Mouse (Mus musculus) lung, embryonic 16.5 days (tissue): ENCODE data around the gene Rad18. TPM values are rescaled to one million over a fixed set of nuclear protein-coding genes. Genes with fewer than 3 reads are reported as not detected.

Experiments used
- ATAC-seq: fragments of 200-750 bp; cut with Nextera tagmentation; 2 replicates; pipeline ENCODE4 v1.8.0; 2017; ENCODE audit warnings: low read depth, mild to moderate bottlenecking, moderate library complexity
- H3K27ac ChIP-seq: fragments of 300-500 bp; sonication (generic); 2 replicates; pipeline ENCODE4 v1.5.1; 2014; ENCODE audit warnings: mild to moderate bottlenecking, control low read depth, low read length
- H3K27me3 ChIP-seq: fragments of 300-500 bp; sonication (generic); 2 replicates; pipeline ENCODE4 v1.6.1; 2014; ENCODE audit warnings: low read depth, low read length, mixed read lengths; ENCODE audit not compliant: control insufficient read depth, insufficient read depth
- H3K36me3 ChIP-seq: fragments of 300-500 bp; sonication (generic); 2 replicates; pipeline ENCODE4 v1.6.1; 2014; ENCODE audit warnings: low read length; ENCODE audit not compliant: control insufficient read depth, insufficient read depth
- H3K4me1 ChIP-seq: fragments of 300-500 bp; sonication (generic); replicated peaks from 2 replicates; pipeline ENCODE4 v1.6.1; 2014; ENCODE audit warnings: low read length, mixed read lengths; ENCODE audit not compliant: control insufficient read depth, insufficient read depth
- H3K4me2 ChIP-seq: fragments of 300-500 bp; sonication (generic); 2 replicates; pipeline ENCODE4 v1.6.1; 2014; ENCODE audit warnings: low read depth, low read length, control low read depth
- H3K4me3 ChIP-seq: fragments of 300-500 bp; sonication (generic); 2 replicates; pipeline ENCODE4 v1.5.1; 2014; ENCODE audit warnings: mild to moderate bottlenecking, low read length, control low read depth
- H3K9ac ChIP-seq: fragments of 300-500 bp; sonication (generic); 2 replicates; pipeline ENCODE4 v1.6.1; 2014; ENCODE audit warnings: low read length, control low read depth
- H3K9me3 ChIP-seq: fragments of 300-500 bp; sonication (generic); 2 replicates; pipeline ENCODE4 v1.6.1; 2016; ENCODE audit warnings: low read length; ENCODE audit not compliant: control insufficient read depth
- WGBS: fragments of 180-500 bp; shearing (Covaris S2); extraction: QIAGEN DNeasy Blood & Tissue Kit; methylation state at CpG from one replicate; pipeline ENCODE4 v1.1.7; 2014; 5-methylcytosine and 5-hydroxymethylcytosine counted together
- polyA plus RNA-seq: library from polyadenylated mRNA; unstranded; fragments of >200 nt; fragmentation: Nextera tagmentation; extraction: Ambion mirVana; gene quantifications from 2 replicates; pipeline ENCODE4 v1.2.1, GENCODE M21; 2015

Rad18 gene
- polyA plus RNA-seq, 1 experiment from 2014 or later, result 40.3 TPM

DNA sequence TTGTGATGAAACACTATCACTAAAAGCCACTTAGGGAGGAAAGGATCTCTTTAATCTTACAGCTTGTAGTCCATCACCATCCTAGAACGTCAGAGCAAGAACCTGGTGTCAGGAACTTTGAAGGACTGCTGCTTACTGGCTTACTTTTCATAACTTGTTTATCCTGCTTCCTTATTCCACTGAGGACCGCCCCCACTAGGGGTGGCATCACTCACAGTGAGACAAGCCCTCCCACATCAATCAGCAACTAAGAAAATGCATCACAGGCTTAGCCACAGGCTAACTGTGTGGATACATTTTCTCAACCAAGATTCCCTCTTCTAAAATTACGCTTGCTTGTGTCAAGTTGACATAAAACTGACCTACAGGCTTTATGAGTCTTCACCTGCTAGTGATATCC lies 121.9 kb downstream of the Rad18 start:
- H3K27ac ChIP-seq, result no peak overlapping the region
- no peaks in the 10 kb centered on the region for H3K36me3 ChIP-seq
- H3K4me1 ChIP-seq, result no peaks in the 10 kb centered on the region
- H3K4me2 ChIP-seq, result no peak overlapping the region
- WGBS, result 60% methylated on average over 3 of the region's 3 CpGs
- H3K9ac ChIP-seq, result no peak overlapping the region
- H3K4me3 ChIP-seq, result no peak overlapping the region
- H3K9me3 ChIP-seq, result no peaks in the 10 kb centered on the region
- no peak for ATAC-seq
- H3K27me3 ChIP-seq, result no peaks in the 10 kb centered on the region

DNA sequence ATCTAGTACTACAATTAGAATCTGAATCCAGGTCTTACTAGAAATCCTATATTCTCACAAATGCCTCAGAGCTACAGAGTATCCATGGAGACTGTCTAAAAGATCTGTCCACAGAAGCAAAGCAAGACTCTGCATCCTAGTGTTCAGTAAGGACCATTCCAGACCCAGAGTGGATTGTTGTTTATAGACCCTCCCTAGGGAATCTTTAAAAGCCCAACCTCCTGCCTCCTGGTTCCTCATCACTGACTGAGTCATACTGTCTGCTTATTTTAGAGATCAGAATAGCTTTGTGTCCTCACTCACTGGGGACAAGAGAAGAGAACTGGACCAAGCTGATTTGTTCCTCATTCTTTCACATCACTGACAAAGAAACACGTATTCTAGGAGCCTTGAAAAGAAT lies 126.1 kb downstream of the Rad18 start:
- no peak for ATAC-seq
- Histone ChIP-seq H3K27me3 (no peaks in the 10 kb centered on the region), H3K4me2 (no peak overlapping the region), H3K9me3 (no peaks in the 10 kb centered on the region), H3K9ac (no peak overlapping the region), H3K4me3 (no peak overlapping the region), H3K36me3 (no peaks in the 10 kb centered on the region), H3K27ac (no peak overlapping the region), H3K4me1 (no peaks in the 10 kb centered on the region)
- 56% methylated on average over 1 of the region's 1 CpGs for WGBS

Other genes with a start within 250 kb of the Rad18 start
- gene Cav3, start 237.2 kb downstream of the Rad18 start, polyA plus RNA-seq, result 4.9 and 7.0 TPM in 2 replicates
- 0.15 and 0.16 TPM in 2 replicates for gene Oxtr, start 206.7 kb downstream of the Rad18 start, polyA plus RNA-seq